Mouse (Mus musculus) liver, adult 2 months (tissue): Measurements from ENCODE around the gene Rad51b.

Experiments
- CTCF ChIP-seq: fragments of 200-500 bp; IDR thresholded peaks from 2 replicates; pipeline ENCODE4 v1.5.1; 2011; ENCODE audit warnings: low read depth, low read length, control low read depth
- POLR2A ChIP-seq: fragments of 200-500 bp; IDR thresholded peaks from 2 replicates; pipeline ENCODE4 v1.6.1; 2011; ENCODE audit warnings: low read length, control low read depth; ENCODE audit not compliant: insufficient read depth; ENCODE audit errors: extremely low read depth

GRCm38 (mm10) chr12:79719847-79720201 lies 422.7 kb downstream of the Rad51b start:
- no peak for TF ChIP-seq CTCF
- no peak for TF ChIP-seq POLR2A
